Mouse (Mus musculus) intestine, embryonic 14.5 days (tissue): ENCODE data around the gene Dcaf17. TPM values are rescaled to one million over a fixed set of nuclear protein-coding genes. Genes with fewer than 3 reads are reported as not detected.
A peak's percentile ranks its signal among the peaks of the same experiment; 100 is the strongest.

ENCODE experiments used
- ATAC-seq: fragments of 200-750 bp; cut with Nextera tagmentation; replicated peaks from 2 replicates; pipeline ENCODE4 v1.8.0; 2017; ENCODE audit warnings: low read depth, moderate number of reproducible peaks, moderate TSS enrichment, moderate library complexity; ENCODE audit not compliant: low FRiP score, low TSS enrichment
- DNase-seq: peaks from one replicate; pipeline ENCODE4 v3.0.0-alpha.2; 2018; ENCODE audit warnings: low spot score
- H3K27ac ChIP-seq: fragments of 300-500 bp; sonication (generic); 2 replicates; pipeline ENCODE4 v1.5.1; 2014; ENCODE audit warnings: low read depth, mild to moderate bottlenecking, control low read depth
- H3K27me3 ChIP-seq: fragments of 300-500 bp; sonication (generic); replicated peaks from 2 replicates; pipeline ENCODE4 v1.6.1; 2014; ENCODE audit warnings: low read length, control low read depth; ENCODE audit not compliant: control insufficient read depth, insufficient read depth
- H3K36me3 ChIP-seq: fragments of 300-500 bp; sonication (generic); 2 replicates; pipeline ENCODE4 v1.6.1; 2014; ENCODE audit warnings: low read length, control low read depth; ENCODE audit not compliant: control insufficient read depth, insufficient read depth
- H3K4me1 ChIP-seq: fragments of 300-500 bp; sonication (generic); replicated peaks from 2 replicates; pipeline ENCODE4 v1.6.1; 2014; ENCODE audit warnings: low read length, control low read depth, mixed read lengths; ENCODE audit not compliant: control insufficient read depth, insufficient read depth
- H3K4me2 ChIP-seq: fragments of 300-500 bp; sonication (generic); 2 replicates; pipeline ENCODE4 v1.6.1; 2014; ENCODE audit warnings: low read length
- H3K4me3 ChIP-seq: fragments of 300-500 bp; sonication (generic); 2 replicates; pipeline ENCODE4 v1.5.1; 2014; ENCODE audit warnings: low read depth, low read length, control low read depth, mixed read lengths
- H3K9ac ChIP-seq: fragments of 300-500 bp; sonication (generic); 2 replicates; pipeline ENCODE4 v1.6.1; 2014; ENCODE audit warnings: mild to moderate bottlenecking, low read length
- H3K9me3 ChIP-seq: fragments of 300-500 bp; sonication (generic); 2 replicates; pipeline ENCODE4 v1.6.1; 2016; ENCODE audit warnings: low read length, control low read depth; ENCODE audit not compliant: control insufficient read depth
- WGBS: fragments of 180-500 bp; shearing (Covaris S2); extraction: QIAGEN DNeasy Blood & Tissue Kit; methylation state at CpG from one replicate; pipeline ENCODE4 v1.1.7; 2014; 5-methylcytosine and 5-hydroxymethylcytosine counted together
- polyA plus RNA-seq: library from polyadenylated mRNA; unstranded; fragments of >200 nt; fragmentation: Nextera tagmentation; extraction: Ambion mirVana; gene quantifications from 2 replicates; pipeline ENCODE4 v1.2.1, GENCODE M21; 2014

Gene Dcaf17
- polyA plus RNA-seq, 1 experiment from 2014 or later: 37.5 TPM

DNA sequence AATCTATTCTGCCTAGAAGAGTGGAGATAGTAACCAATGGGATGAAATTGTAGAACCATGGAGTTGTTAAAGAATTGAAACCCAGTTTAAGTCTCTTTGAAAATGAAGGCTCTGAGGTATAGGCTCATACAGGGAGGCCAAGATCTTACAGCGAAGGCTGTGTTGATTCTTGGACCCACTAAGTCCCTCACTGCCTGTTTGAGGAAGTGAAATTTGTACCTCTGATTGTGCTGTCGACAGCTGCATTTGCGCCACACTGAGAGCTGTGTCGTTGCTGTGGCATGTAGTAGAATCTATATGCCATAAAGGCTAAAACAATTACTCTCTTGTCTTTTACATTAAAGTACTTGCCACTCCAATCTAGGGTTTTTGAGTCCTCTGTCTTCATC is 48.2 kb downstream of the Dcaf17 start:
- WGBS: 87% methylated on average over 4 of the region's 4 CpGs
- no peaks in the 10 kb centered on the region for H3K4me1 ChIP-seq
- H3K36me3 ChIP-seq: 0 out of 2 replicates have a peak, but pooled peaks cover 7% of the 10 kb centered on the region
- no peak overlapping the region for H3K4me3 ChIP-seq
- no peak overlapping the region for H3K27ac ChIP-seq
- ATAC-seq: no peak
- H3K9ac ChIP-seq: no peak overlapping the region
- H3K9me3 ChIP-seq: no peaks in the 10 kb centered on the region
- no peak overlapping the region for H3K4me2 ChIP-seq
- DNase-seq: no peak
- H3K27me3 ChIP-seq: no peaks in the 10 kb centered on the region

DNA sequence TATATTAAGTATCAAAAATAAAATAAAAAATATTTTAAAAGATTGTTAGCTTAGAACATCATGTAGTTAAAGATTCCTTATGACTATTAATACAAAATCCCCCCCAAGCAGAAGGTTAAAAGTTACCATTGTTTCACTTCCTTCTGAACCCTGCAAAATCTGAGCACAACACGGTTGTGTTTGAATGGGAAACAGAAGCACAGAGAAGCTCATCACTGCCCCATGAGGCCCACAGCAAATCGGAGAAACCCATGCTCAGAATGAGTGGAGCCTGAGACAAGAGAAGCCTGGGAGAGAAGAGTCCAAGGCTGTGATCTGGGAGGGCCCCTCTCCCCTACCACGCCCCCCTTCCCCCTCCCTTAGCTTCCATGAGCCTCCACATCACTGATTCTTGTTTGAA is 49.6 kb downstream of the Dcaf17 start:
- no peak overlapping the region for H3K4me2 ChIP-seq
- H3K27me3 ChIP-seq: no peaks in the 10 kb centered on the region
- H3K27ac ChIP-seq: no peak overlapping the region
- DNase-seq: no peak
- no peak for ATAC-seq
- H3K4me3 ChIP-seq: no peak overlapping the region
- WGBS: 62% methylated on average over 3 of the region's 3 CpGs
- H3K9ac ChIP-seq: no peak overlapping the region
- 0 out of 2 replicates have a peak, but pooled peaks cover 2% of the 10 kb centered on the region for H3K36me3 ChIP-seq
- H3K4me1 ChIP-seq: no peaks in the 10 kb centered on the region
- H3K9me3 ChIP-seq: no peaks in the 10 kb centered on the region

DNA sequence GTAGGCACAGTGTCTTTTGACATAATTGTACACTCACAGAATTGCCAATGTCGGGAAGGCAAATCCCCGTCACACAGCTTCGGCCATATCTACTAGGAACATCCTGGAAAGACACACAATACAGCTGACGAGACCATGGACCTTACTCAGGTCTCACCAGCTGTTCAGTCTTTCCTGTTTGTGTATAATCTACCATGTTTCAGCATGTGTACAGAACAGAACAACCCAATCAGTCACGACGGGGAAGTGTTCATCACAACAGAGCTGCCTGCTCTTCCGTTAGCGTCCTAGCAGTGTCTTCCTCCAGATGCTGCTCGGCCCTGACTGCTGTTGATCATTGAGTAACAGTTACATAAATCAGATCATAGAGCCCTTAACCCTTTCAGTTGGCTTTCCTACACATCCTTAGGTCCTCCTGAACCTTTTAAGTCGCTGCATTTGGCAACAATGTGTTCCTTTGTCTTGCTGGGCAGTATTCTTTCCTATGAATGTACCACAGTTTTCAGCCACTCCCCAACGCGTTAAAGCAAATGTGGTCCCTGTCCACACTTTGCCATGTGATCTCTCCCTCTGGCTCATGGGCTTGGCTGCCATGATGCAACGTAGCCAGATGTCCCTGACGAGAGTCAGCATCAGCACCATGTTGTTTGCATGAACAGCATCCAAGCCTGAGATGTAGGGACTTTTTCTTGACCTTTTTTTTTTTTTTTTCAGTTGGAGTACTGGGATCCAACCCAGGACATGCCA is 50.5 kb downstream of the Dcaf17 start:
- Histone ChIP-seq H3K27me3 (no peaks in the 10 kb centered on the region), H3K9ac (no peak overlapping the region), H3K4me3 (no peak overlapping the region), H3K4me1 (no peaks in the 10 kb centered on the region), H3K9me3 (no peaks in the 10 kb centered on the region), H3K27ac (no peak overlapping the region), H3K36me3 (no peaks in the 10 kb centered on the region), H3K4me2 (no peak overlapping the region)
- DNase-seq (peak; percentile 45), ATAC-seq (no peak)
- WGBS: 64% methylated on average over 14 of the region's 14 CpGs

DNA sequence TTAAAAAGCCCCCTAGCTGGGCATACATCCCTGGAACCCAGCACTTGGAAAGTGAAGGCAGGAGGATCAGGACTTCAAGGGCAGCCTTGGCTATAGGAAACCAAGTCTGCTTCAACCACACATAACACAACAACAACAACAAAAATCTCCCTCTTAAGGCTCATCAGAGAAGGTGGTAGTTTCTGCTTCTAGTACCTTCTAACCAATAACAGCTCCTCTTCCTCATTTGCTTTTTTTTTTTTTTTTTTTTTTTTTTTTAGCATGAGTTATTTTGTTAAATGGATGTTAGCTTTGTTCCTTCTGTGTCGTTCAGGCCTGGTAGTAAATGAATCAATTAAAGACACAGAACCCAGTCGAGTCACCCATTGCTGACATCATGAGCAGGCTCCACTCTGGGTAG is 52.1 kb downstream of the Dcaf17 start:
- DNase-seq: no peak
- no peak overlapping the region for H3K4me3 ChIP-seq
- H3K36me3 ChIP-seq: no peaks in the 10 kb centered on the region
- H3K4me2 ChIP-seq: no peak overlapping the region
- ATAC-seq: no peak
- no peaks in the 10 kb centered on the region for H3K27me3 ChIP-seq
- no peak overlapping the region for H3K27ac ChIP-seq
- 68% methylated on average over 2 of the region's 2 CpGs for WGBS
- H3K4me1 ChIP-seq: no peaks in the 10 kb centered on the region
- no peak overlapping the region for H3K9ac ChIP-seq
- H3K9me3 ChIP-seq: no peaks in the 10 kb centered on the region

DNA sequence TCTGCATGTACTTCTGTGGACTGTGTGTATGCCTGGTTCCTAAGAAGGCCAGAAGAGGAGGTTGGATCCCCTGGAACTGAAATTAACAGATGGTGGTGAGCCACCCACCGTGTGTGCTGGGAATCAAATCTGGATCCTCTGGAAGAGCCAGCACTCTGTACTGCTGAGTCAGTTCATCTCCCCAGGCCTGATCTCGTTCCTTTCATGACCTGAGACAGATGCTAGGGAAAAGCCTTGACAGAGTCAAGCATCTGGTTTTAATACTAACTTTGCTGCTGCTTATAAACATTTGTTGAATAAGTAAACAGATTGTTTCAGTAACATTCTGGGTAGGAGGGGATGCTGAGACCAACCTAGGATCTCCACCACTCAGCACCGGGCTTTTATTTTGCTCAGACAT is 53.4 kb downstream of the Dcaf17 start:
- Histone ChIP-seq H3K4me1 (no peaks in the 10 kb centered on the region), H3K36me3 (no peaks in the 10 kb centered on the region), H3K4me2 (no peak overlapping the region), H3K27me3 (no peaks in the 10 kb centered on the region), H3K27ac (no peak overlapping the region), H3K9me3 (no peaks in the 10 kb centered on the region), H3K9ac (no peak overlapping the region), H3K4me3 (no peak overlapping the region)
- DNase-seq (peak; percentile 43), ATAC-seq (no peak)
- 57% methylated on average over 3 of the region's 3 CpGs for WGBS

DNA sequence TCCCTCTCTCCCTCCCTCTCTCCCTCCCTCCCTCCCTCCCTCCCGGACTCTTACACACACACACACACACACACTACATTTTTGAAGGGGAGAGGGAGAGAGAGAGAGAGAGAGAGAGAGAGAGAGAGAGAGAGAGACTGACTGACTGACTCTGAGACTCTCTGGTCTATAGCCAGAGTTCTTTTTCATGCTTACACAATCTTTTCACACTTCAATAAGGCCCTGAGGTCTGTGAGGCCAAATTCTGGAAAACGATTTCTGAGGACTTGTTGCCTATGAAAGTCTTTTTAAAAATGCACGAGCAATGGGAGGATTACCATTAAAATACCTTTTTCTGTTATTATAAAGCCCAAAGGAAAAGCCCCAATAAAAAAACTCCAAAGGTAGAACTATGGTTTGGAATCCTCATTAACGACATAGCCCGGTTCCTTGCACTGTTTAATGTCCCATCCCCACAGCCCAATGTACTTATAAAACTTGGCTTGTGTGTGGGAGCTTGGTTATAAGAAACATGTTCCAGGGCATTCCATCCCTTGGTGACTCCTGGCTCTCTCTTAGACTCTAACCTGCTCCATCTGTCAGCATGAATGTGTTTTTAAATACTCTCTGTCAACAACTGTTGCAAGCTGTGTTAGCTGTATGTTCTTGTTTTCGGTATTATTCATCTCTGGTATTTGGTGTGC is 58.5 kb downstream of the Dcaf17 start:
- Histone ChIP-seq H3K9ac (no peak overlapping the region), H3K4me2 (no peak overlapping the region), H3K4me1 (no peaks in the 10 kb centered on the region; the same call in 1 of the 2 replicates), H3K27me3 (no peaks in the 10 kb centered on the region), H3K27ac (no peak overlapping the region), H3K36me3 (no peaks in the 10 kb centered on the region), H3K9me3 (peaks cover 2% of the 10 kb centered on the region; the same call in 1 of the 2 replicates), H3K4me3 (no peak overlapping the region)
- DNase-seq: peak; percentile 39
- ATAC-seq: no peak
- 73% methylated on average over 6 of the region's 6 CpGs for WGBS

DNA sequence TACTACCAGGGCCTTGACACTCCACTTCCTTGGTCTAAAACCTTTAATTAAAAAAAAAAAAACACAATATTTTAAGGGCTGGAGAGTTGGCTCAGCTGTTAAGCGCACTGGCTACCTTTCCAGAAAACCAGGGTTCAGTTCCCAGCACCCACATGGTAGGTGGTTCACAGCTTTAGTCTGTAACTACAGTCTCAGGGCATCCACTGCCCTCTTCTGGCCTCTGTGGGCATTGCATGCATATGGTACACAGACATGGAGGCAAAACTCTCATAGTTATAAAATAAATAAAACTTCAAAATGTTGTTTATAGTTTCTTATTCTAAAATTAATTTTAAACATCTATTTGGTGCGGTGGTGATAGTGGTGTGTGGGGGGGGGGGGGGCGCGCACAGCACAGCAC is 61.0 kb downstream of the Dcaf17 start:
- ATAC-seq: no peak

DNA sequence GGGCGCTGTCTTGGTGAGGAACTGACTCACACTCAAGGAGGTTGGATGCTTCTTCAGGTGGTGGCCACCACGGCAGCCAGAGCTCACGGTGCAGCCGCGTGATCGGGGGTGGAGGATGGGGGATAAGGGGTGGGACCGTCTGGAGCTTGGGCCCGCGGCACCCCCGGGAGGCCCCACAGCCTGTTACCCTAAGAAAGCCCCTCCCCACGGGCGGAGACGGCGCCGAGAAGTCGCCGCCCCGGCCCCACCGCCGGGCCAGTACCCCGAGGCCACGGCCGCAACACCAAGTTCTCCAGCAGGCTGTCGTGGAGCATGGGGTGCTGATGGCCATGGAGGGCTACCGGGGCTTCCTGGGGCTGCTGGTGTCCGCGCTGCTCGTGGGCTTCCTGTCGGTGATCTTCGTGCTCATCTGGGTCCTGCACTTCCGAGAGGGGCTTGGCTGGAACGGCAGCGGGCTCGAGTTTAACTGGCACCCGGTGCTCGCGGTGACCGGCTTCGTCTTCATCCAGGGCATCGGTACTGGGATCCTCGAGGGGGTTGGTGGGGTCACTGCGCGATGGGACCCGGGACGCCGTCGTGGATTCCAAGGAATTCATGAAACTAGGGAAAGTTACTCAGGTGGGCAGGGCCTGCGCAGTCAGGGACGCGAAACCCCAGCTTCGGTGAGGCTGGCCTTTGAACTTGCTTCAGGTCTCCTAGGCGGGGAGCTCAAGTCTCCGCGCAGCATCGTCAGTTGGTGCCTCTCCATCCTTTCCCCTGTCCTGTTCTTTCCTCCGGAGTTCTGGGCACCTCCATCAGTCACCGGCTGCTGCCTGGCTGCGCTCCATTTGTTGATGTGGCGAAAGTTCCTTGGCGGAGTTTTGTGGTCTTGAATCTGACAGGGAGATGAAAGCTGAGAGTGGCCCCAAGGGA is 62.9 kb downstream of the Dcaf17 start, which contains the start of gene Cybrd1:
Cybrd1 (plus strand) TSS at position 127 of the 912 bp plus-strand sequence.
- Histone ChIP-seq H3K4me3 (peak within 1 kb of the TSS; percentile 61), H3K4me1 (peaks cover 4% of the 10 kb centered on the region; the same call in 1 of the 2 replicates), H3K4me2 (peak within 1 kb of the TSS; percentile 84), H3K27ac (no peak within 1 kb of the TSS), H3K27me3 (0 out of 2 replicates have a peak, but pooled peaks cover 5% of the 10 kb centered on the region), H3K9ac (peak within 1 kb of the TSS; percentile 58), H3K36me3 (no peaks in the 10 kb centered on the region), H3K9me3 (peaks cover 2% of the 10 kb centered on the region; the same call in 1 of the 2 replicates)
- WGBS: 2% methylated on average over 60 of the region's 60 CpGs
- ATAC-seq: peak; percentile 80
- DNase-seq: peak; percentile 78

More for the DNA sequence above, 61.0 kb downstream of the Dcaf17 start:
- peaks cover under 1% of the 10 kb centered on the region; the same call in 1 of the 2 replicates for H3K4me1 ChIP-seq
- 87% methylated on average over 4 of the region's 4 CpGs for WGBS
- no peak overlapping the region for H3K4me2 ChIP-seq
- H3K9ac ChIP-seq: no peak overlapping the region
- no peak overlapping the region for H3K27ac ChIP-seq
- H3K9me3 ChIP-seq: peaks cover 2% of the 10 kb centered on the region; the same call in 1 of the 2 replicates
- no peak overlapping the region for H3K4me3 ChIP-seq
- no peaks in the 10 kb centered on the region for H3K36me3 ChIP-seq
- no peak for DNase-seq
- H3K27me3 ChIP-seq: 0 out of 2 replicates have a peak, but pooled peaks cover 5% of the 10 kb centered on the region
